Mouse (Mus musculus) heart, embryonic 15.5 days (tissue): Measurements from ENCODE around the gene Crk. TPM values are rescaled to one million over a fixed set of nuclear protein-coding genes. Genes with fewer than 3 reads are reported as not detected.

Experiments
- ATAC-seq: fragments of 200-750 bp; cut with Nextera tagmentation; replicated peaks from 2 replicates; pipeline ENCODE4 v1.8.0; 2017; ENCODE audit warnings: low read depth, moderate TSS enrichment; ENCODE audit not compliant: insufficient number of reproducible peaks, insufficient read depth, low FRiP score
- H3K27ac ChIP-seq: fragments of 300-500 bp; sonication (generic); 2 replicates; pipeline ENCODE4 v1.5.1; 2015; ENCODE audit warnings: mild to moderate bottlenecking, inconsistent platforms
- H3K27me3 ChIP-seq: fragments of 300-500 bp; sonication (generic); 2 replicates; pipeline ENCODE4 v1.6.1; 2015; ENCODE audit warnings: inconsistent platforms
- H3K36me3 ChIP-seq: fragments of 300-500 bp; sonication (generic); 2 replicates; pipeline ENCODE4 v1.6.1; 2015; ENCODE audit warnings: mild to moderate bottlenecking, inconsistent platforms
- H3K4me1 ChIP-seq: fragments of 300-500 bp; sonication (generic); replicated peaks from 2 replicates; pipeline ENCODE4 v1.6.1; 2015; ENCODE audit warnings: inconsistent platforms
- H3K4me2 ChIP-seq: fragments of 300-500 bp; sonication (generic); 2 replicates; pipeline ENCODE4 v1.6.1; 2015; ENCODE audit warnings: inconsistent platforms, mild to moderate bottlenecking, moderate library complexity
- H3K4me3 ChIP-seq: fragments of 300-500 bp; sonication (generic); 2 replicates; pipeline ENCODE4 v1.5.1; 2015; ENCODE audit warnings: mild to moderate bottlenecking, inconsistent platforms
- H3K9ac ChIP-seq: fragments of 300-500 bp; sonication (generic); 2 replicates; pipeline ENCODE4 v1.6.1; 2015; ENCODE audit warnings: mild to moderate bottlenecking, inconsistent platforms
- H3K9me3 ChIP-seq: fragments of 300-500 bp; sonication (generic); replicated peaks from 2 replicates; pipeline ENCODE4 v1.6.1; 2016; ENCODE audit warnings: inconsistent platforms
- WGBS: fragments of 180-500 bp; shearing (Covaris S2); methylation state at CpG from one replicate; pipeline ENCODE4 v1.1.7; 2015; ENCODE audit warnings: mixed read lengths; 5-methylcytosine and 5-hydroxymethylcytosine counted together
- polyA plus RNA-seq: library from polyadenylated mRNA; unstranded; fragments of >200 nt; fragmentation: Nextera tagmentation; extraction: Ambion mirVana; gene quantifications from 2 replicates; pipeline ENCODE4 v1.2.1, GENCODE M21; 2015

Crk gene
- polyA plus RNA-seq, 1 experiment from 2014 or later: 82.3 TPM

DNA sequence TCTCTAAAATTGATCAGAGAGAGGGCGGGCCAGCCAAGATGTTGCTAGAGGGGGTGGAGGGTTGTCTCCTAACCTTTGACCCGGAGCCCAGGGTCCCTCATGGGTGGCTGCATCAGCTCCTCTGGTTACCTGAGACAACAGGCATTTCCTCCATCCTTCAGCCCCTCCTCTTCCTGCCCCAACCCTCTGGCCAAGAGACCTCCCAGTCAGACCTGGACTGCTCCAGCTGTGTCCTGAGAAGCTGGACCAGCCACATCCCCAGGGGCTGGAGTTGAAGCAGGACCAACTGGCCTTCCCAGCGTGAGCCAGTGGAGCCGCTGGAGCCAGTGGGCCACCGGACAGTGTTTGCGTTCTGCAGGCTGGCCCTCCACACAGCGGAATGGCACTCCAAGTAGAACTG is 28.7 kb upstream of the Crk start, which contains the start of gene Myo1c:
Myo1c (plus strand) TSS at position 194 of the 400 bp plus-strand sequence.
- H3K36me3 ChIP-seq: no peaks in the 10 kb centered on the region
- peak within 1 kb of the TSS; percentile 89 for H3K9ac ChIP-seq
- no peaks in the 10 kb centered on the region for H3K27me3 ChIP-seq
- no peaks in the 10 kb centered on the region for H3K9me3 ChIP-seq
- WGBS: 62% methylated on average over 7 of the region's 7 CpGs
- H3K4me1 ChIP-seq: peaks cover 71% of the 10 kb centered on the region
- H3K27ac ChIP-seq: peak within 1 kb of the TSS; percentile 96
- H3K4me3 ChIP-seq: peak within 1 kb of the TSS; percentile 80
- ATAC-seq: no peak
- H3K4me2 ChIP-seq: peak within 1 kb of the TSS; percentile 86

GRCm38 (mm10) chr11:75650958-75651425 is 28.1 kb upstream of the Crk start:
- no peaks in the 10 kb centered on the region for H3K36me3 ChIP-seq
- peak overlapping the region; percentile 96 for H3K27ac ChIP-seq
- H3K27me3 ChIP-seq: no peaks in the 10 kb centered on the region
- H3K4me1 ChIP-seq: peaks cover 75% of the 10 kb centered on the region
- H3K4me2 ChIP-seq: peak overlapping the region; percentile 86
- 41% methylated on average over 13 of the region's 13 CpGs for WGBS
- peak overlapping the region; percentile 89 for H3K9ac ChIP-seq
- H3K4me3 ChIP-seq: peak overlapping the region; percentile 80
- no peak for ATAC-seq
- no peaks in the 10 kb centered on the region for H3K9me3 ChIP-seq

GRCm38 (mm10) chr11:75651426-75652221 is 27.4 kb upstream of the Crk start:
- no peaks in the 10 kb centered on the region for H3K9me3 ChIP-seq
- no peaks in the 10 kb centered on the region for H3K36me3 ChIP-seq
- WGBS: under 1% methylated on average over 54 of the region's 54 CpGs
- peak overlapping the region; percentile 96 for H3K27ac ChIP-seq
- H3K4me3 ChIP-seq: peak overlapping the region; percentile 80
- H3K27me3 ChIP-seq: no peaks in the 10 kb centered on the region
- peak overlapping the region; percentile 86 for H3K4me2 ChIP-seq
- peaks cover 79% of the 10 kb centered on the region for H3K4me1 ChIP-seq
- H3K9ac ChIP-seq: peak overlapping the region; percentile 89
- peak; percentile 47 for ATAC-seq

DNA sequence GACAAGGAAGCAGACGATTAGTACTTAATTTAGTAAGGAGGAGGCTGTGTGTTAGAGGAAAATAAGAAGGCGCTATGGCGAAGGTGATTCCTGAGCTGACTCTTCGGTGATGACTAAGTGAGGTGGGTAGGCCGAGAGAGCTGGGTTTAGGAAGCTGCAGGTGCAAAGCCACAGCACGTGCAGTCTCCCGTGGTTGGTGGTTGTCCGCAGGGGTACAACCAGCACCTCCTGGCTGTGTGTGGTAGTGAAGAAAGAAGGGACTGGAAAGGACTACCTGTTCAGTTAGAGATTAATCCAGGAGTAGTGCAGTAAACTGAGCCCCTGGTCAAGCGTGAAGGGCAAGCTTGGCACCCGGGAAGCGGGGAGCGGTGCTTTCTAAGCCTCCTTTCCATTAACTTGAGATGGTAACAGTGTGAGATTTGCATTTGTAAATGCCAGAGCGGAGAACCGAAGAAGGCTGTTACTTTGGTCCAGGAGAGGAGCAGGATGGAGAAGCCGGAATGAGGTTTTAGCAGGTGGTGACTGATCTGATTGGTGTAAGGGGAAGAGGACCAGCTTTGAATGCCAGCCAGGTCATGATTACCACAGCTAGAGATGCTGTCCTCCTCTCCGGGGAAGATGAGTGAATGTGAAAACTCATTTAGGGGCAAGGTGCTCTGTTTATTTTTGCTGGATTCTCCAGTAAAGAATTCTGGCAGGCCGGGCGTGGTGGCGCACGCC is 26.7 kb upstream of the Crk start:
- no peak for ATAC-seq
- peaks cover 82% of the 10 kb centered on the region for H3K4me1 ChIP-seq
- peaks cover 2% of the 10 kb centered on the region; the same call in 1 of the 2 replicates for H3K36me3 ChIP-seq
- H3K27me3 ChIP-seq: no peaks in the 10 kb centered on the region
- WGBS: 27% methylated on average over 20 of the region's 20 CpGs
- H3K4me2 ChIP-seq: peak overlapping the region; percentile 86
- H3K9ac ChIP-seq: peak overlapping the region; percentile 89
- peak overlapping the region; percentile 80 for H3K4me3 ChIP-seq
- H3K9me3 ChIP-seq: no peaks in the 10 kb centered on the region
- H3K27ac ChIP-seq: peak overlapping the region; percentile 96

DNA sequence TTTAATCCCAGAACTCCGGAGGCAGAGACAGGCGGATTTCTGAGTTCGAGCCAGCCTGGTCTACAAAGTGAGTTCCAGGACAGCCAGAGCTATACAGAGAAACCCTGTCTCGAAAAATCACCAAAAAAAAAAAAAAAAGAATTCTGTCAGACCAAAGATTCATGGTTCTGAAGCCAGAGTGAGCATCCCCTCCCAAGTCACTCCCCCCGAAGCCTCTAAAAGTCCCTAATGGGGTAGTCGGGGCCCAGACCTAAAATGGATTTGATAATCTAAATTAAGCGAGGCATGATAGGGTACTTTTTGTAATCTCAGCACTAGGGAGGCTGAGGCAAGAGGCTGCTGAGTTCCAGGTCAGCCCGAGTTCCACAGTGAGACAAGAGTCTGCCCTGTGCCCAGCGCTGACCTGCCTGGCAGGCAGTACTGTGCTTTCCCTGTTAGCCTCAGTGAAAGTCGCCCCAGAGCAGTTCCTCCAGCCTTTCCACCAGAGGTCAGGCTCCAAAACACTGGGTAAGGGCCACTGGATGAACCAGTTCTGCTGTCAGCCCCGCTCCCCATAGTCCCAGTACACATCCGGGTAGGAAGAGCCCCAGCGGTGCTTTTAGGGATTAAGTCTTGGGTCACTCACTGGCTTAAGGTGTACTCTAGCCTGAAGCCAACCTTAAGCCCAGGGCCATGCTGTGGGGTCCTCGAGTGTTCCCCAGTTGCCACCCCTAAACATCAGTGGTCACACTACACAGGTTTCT is 25.9 kb upstream of the Crk start:
- Histone ChIP-seq H3K36me3 (peaks cover 8% of the 10 kb centered on the region), H3K4me3 (peak overlapping the region; percentile 80), H3K27ac (peak overlapping the region; percentile 96), H3K9me3 (no peaks in the 10 kb centered on the region), H3K4me1 (peaks cover 78% of the 10 kb centered on the region), H3K27me3 (no peaks in the 10 kb centered on the region), H3K9ac (peak overlapping the region; percentile 52), H3K4me2 (peak overlapping the region; percentile 86)
- WGBS: 30% methylated on average over 14 of the region's 14 CpGs
- no peak for ATAC-seq

- peak overlapping the region; percentile 86 for H3K4me2 ChIP-seq
- WGBS: under 1% methylated on average over 41 of the region's 45 CpGs
- peak overlapping the region; percentile 80 for H3K4me3 ChIP-seq
- peaks cover 17% of the 10 kb centered on the region for H3K36me3 ChIP-seq
- no peaks in the 10 kb centered on the region for H3K9me3 ChIP-seq
- H3K9ac ChIP-seq: peak overlapping the region; percentile 52
- H3K27me3 ChIP-seq: no peaks in the 10 kb centered on the region
- H3K4me1 ChIP-seq: peaks cover 70% of the 10 kb centered on the region
- peak; percentile 72 for ATAC-seq
- H3K27ac ChIP-seq: peak overlapping the region; percentile 94
Observed at GRCm38 (mm10) chr11:75653781-75654470, 25.1 kb upstream of the Crk start.

DNA sequence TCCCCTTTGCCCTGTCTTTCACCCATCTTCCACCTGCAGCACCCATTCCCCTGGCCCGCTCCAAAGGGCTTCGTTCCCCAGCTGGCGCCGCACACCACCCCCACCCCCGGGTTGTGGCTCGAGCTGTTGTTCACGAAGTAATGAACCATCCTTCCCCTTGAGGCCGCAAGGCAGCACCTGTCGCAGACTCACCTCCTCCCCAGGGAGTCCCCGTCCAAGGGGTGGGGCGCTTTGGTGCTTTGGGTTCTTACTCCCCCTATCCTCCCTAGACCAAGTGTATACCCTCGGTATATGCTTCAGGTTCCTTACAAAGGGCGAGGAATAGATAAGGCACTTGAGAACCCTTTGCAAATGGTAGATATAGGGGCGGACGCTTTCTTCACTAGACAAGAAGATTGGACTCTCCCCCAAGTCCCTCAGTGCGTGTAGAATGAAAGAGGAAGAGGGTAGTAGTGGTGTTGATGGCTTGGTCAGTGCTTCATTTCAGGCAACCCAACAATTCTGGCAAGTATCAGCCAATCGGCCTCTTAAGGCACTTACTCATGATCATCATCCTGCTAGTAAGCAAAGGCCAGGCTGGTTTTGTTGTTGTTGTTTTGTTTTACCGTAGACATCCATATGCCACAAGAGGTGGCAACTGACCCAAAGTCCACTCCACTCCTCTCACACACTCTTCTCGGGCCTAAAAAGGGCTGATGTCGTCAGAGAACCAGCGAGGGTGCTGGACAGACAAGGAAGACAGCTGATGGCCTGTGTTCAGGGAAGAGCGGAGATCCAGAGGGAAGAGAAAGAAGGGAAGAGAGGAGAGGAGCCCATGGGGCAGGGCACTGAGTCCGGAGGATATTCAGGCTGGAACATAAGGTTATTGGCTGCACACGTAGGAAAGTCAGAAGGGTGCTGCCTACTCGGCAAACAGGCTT is 24.3 kb upstream of the Crk start:
- peak overlapping the region; percentile 86 for H3K4me2 ChIP-seq
- no peak for ATAC-seq
- 34% methylated on average over 25 of the region's 25 CpGs for WGBS
- peaks cover 23% of the 10 kb centered on the region for H3K36me3 ChIP-seq
- peak overlapping the region; percentile 80 for H3K4me3 ChIP-seq
- H3K9ac ChIP-seq: peak overlapping the region; percentile 82
- peaks cover 63% of the 10 kb centered on the region for H3K4me1 ChIP-seq
- H3K9me3 ChIP-seq: no peaks in the 10 kb centered on the region
- H3K27me3 ChIP-seq: no peaks in the 10 kb centered on the region
- H3K27ac ChIP-seq: peak overlapping the region; percentile 94

DNA sequence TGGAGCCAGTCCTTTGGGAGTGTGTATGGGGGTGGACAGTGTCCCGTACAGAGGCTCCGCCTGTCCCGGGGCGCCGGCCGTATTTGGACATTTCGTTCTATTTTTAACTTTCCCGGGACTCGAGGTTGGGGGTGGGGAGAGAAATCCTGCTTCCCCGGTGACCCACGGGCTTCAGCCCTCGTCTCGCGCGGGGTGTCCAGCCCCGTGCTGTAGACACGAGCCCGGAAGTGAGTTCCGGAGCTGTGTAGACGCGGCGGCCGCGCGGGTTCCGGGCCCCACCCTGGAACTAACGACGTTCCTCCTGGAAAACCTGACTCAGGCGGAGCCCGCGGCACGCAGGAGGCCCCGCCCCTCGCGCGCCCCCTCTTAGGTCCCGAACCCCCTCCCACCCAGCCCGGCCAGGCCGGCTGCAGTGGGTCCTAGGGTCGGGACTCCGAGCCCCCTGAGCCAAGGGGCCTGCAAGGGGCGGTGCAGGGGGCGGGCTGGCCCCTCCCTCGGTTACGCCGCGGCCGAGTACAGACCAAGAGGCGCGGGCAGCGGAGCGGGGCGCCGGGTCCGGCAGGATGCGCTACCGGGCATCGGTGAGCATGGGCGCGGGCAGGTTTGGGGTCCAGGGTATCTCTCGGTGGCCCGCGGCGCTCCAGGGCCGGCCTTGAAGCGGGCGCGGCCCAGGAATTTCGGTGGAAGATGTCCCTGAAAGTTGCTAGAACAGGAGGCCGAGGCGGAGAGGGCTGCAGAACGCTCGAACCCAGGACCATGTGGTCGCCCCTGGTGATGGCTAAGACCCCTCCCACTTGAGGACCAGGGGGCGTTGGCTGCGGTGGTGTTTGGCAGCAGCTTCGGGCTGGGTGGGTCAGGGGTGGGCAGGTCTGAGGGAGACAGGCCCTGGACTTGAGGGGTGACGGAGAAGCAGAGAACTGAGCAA is 23.2 kb upstream of the Crk start:
- Histone ChIP-seq H3K36me3 (peaks cover 32% of the 10 kb centered on the region), H3K9me3 (no peaks in the 10 kb centered on the region), H3K4me3 (peak overlapping the region; percentile 80), H3K4me1 (peaks cover 56% of the 10 kb centered on the region), H3K27ac (peak overlapping the region; percentile 94), H3K27me3 (no peaks in the 10 kb centered on the region), H3K4me2 (peak overlapping the region; percentile 86), H3K9ac (peak overlapping the region; percentile 82)
- peak; percentile 50 for ATAC-seq
- WGBS: under 1% methylated on average over 78 of the region's 78 CpGs
